Mouse (Mus musculus) kidney, adult 2 months (tissue): ENCODE results near the gene Rai1.

Experiments
- CTCF ChIP-seq: fragments of 200-500 bp; conservative IDR thresholded peaks from 2 replicates; pipeline ENCODE4 v1.5.1; 2011; ENCODE audit warnings: low read depth, mild to moderate bottlenecking, control low read depth, low read length, moderate library complexity, mixed read lengths; ENCODE audit not compliant: insufficient read depth, insufficient read length
- POLR2A ChIP-seq: fragments of 200-500 bp; IDR thresholded peaks from one replicate; pipeline ENCODE4 v1.6.1; 2011; ENCODE audit warnings: low read depth, low read length, control low read depth

DNA sequence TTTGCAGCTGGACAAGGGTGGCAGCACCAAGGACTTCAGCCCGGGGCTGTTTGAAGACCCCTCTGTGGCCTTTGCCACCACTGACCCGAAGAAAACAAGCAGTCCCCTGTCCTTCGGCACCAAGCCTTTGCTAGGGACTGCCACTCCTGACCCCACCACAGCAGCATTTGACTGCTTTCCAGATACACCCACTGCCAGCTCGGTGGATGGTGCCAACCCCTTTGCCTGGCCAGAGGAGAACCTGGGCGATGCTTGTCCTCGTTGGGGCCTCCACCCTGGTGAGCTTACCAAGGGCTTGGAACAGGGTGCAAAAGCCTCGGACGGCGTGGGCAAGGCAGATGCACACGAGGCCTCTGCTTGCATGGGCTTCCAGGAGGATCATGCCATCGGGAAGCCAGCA is 82.3 kb downstream of the Rai1 start:
- TF ChIP-seq CTCF: no peak
- TF ChIP-seq POLR2A: no peak
